Mouse (Mus musculus) right cerebral cortex, postnatal 25 days (tissue): ENCODE measurements at regions not wholly inside any gene's neighbourhood (a gene's known extent, or its start where the extent isn't known, plus 50 kb on each side); places are given as distances from the start of the nearest gene placed in this dataset.

ENCODE experiments used
- DNase-seq: peaks from one replicate; pipeline ENCODE4 v3.0.0; 2022

DNA sequence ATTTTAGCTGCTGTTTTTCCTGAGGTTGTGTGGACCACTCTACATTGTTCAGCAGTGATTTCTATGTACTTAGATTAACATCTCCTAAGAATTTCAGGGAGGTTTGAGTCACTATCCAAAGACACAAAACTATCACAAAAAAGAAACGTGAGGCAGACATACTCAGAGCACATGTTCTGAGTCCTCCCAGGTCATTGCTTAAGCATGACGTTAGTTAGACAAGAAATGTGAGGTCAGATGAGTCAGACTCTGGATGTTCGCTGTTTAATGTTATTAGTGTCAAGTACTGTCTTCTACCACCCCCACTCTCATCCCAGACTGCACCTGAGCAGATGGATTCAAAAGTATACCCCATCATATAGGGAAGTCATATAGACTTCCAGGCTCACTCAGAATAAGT is 475.0 kb downstream of the Etnk1 start:
- DNase-seq, result no peak

- no peak for DNase-seq
These were observed 479.0 kb downstream of the Etnk1 start for GRCm38 (mm10) chr6:143645989-143646388.

- no peak for DNase-seq
These were observed 481.5 kb downstream of the Etnk1 start for GRCm38 (mm10) chr6:143648501-143648900.

DNA sequence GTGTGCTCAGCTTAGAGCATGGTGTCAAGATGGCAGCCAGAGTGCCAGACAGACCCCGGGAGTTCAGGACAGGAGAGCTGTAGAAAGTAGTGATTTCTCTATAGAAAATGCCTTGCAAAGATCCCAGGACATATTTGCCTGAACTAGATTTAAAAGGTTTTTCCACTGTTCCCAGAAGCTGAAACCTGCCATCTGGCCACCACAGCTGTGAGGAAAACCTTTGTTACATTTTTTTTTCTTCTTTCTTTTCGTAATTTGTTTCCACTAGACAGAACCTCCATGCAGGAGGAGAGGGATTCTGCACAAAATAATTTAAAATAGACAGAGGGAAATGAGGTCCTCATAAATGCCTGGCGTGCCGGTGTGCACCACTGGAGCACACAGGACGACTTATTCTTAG is 489.6 kb downstream of the Etnk1 start:
- DNase-seq, result peak; percentile 20

DNA sequence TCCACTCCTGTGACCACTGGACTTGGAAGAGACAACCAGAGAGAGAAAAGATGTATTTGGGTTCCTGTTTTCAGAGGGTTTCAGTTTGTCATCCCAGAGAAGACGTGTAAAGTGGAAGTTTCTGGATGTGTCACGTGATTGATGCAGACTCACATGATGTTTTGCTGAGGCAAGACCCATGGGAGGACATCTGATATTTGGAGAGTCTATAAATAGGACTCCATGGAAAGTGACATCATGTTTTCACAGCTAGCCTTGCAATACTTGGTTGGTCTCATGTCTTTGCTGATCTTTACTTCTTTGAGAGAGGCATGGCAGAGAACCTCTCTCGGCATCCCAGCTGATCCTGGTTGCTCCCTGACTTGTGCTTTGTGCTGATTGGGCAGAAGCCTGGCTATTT is 493.8 kb downstream of the Etnk1 start:
- no peak for DNase-seq

DNA sequence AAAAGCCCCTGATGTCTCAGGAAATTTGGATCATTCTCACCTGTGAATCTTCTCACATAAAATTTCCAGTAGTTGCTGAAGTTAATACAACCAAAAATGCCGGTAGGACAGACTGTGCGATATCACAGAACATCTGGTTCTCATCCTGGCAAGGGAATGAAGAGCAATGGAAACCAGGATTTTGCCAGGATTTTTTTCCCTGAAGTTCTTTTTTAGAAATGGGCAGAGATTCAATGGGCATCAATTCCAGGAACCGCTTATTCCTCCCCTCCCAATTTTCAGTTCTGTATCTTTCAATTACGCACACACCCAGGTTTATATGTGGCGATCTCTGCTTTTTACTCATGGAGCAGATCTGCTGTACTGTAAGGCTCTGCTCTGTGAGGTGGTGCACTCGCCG is 496.3 kb downstream of the Etnk1 start:
- DNase-seq, result peak; percentile 14

GRCm38 (mm10) chr6:143665374-143665773 is 498.4 kb downstream of the Etnk1 start:
- peak; percentile 25 for DNase-seq

- DNase-seq, result no peak
These were observed 501.5 kb downstream of the Etnk1 start for GRCm38 (mm10) chr6:143668551-143668950.

- no peak for DNase-seq
These were observed 502.6 kb downstream of the Etnk1 start for GRCm38 (mm10) chr6:143669446-143670130.

DNA sequence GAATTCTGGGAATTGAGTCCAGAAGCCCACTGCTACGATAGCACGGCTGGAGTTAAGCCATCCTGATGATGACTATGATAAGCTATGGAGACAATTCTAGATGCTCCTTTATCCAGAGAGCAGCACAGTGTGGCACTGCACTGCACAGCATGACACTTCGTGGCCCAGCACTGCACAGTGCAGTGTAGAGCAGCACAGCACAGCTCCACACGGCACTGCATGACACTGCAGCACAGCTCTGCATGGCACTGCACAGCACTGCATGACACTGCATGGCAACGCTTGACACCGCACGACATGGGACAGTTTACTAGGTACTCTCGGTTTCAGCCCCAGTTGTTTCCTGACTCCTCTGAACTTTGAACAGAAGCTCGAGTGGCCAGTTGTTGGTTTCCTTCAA is 523.1 kb downstream of the Etnk1 start:
- DNase-seq, result no peak

DNA sequence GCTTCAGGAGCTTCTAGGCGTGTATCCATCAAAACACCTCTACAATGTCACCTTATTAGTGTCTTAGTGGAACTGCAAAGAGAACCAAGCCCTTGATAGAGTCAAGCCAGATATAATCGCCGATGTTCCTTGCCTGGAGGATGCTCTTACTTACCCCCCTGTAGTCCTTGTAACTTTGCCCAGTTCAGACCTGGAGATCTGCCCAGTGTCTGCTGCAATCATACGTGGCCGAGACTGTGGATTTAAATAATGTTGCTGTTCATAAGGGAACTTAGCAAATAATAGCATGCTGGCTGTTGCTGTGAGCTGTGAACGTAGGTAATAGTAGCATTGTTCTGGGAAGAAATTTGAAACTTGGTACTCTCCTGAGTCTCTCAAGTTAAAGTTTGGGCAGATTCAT is 523.8 kb downstream of the Etnk1 start:
- DNase-seq, result no peak

- no peak for DNase-seq
These were observed 531.0 kb downstream of the Etnk1 start for GRCm38 (mm10) chr6:143697997-143698396.

DNA sequence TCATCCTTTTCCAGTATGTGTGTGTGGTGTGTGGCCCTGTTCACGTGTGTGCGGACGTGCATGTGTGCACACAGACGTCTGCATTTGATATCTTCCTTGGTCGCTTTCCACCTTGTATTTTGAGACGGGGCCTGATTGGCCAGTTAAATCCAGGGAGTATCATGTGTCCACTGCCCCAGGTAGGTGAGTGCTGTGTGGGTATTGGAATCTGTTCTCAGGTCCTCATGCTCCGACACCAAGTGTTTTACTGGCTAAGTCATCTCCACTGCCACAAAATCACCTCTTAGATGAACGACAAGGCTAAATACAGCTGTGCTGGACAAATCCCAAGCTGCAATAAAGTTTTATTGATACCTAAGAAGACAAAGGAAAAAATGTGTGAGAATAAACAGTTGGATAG is 537.0 kb downstream of the Etnk1 start:
- no peak for DNase-seq

DNA sequence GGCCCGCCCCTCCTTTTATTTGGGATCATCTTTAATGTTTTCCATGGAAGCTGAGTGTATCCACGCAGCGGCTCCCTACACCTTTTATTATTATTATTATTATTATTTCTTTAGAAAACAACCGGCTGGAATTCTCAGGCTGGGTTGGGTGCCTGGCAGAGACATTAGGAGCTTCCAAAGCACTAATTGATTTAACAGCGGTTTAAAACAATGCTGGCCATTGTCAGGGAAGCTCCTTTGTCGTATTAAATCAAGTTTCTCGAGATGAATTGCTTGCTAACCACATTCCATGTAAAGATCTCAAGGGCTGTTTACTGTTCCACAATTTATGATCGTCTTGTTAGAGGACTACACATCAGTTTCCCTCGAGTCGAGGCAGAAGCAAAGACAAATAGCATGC is 539.4 kb downstream of the Etnk1 start:
- no peak for DNase-seq

DNA sequence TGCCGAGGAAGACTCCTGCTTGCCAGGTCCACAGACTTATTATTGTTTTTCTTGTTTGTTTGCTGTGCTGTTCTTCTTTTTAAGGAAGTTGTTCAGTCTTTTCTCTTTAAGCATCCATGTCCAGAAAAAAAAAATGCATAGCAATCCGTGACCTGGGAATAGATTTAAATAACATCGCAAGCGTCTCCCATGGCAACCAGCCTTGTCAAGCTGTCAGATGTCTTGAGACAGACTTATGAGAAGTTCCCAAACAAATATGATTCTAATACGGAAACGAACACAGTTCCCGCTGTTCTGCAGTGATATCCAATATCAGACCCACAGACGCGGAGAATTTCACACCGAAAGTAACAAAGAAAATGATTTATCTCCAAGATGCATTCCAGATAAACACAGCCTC is 547.4 kb downstream of the Etnk1 start:
- DNase-seq, result no peak

DNA sequence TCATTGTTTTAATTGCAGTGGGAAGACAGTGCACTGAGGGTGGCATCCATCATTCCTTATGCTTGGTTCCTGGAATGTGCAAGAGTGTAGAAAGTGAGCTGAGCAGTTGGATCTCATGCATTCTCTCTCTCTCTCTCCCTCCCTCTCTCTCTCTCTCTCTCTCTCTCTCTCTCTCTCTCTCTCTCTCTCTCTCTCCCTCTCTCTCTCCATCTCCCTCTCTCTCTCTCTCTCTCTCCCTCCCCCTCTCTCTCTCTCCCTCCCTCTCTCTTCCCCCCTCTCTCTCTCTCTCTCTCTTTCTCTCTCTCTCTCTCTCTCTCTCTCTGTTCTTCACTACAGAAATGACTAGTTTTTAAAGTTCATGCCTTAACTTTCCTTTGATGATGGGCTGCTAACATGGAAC is 583.1 kb downstream of the Etnk1 start:
- no peak for DNase-seq

DNA sequence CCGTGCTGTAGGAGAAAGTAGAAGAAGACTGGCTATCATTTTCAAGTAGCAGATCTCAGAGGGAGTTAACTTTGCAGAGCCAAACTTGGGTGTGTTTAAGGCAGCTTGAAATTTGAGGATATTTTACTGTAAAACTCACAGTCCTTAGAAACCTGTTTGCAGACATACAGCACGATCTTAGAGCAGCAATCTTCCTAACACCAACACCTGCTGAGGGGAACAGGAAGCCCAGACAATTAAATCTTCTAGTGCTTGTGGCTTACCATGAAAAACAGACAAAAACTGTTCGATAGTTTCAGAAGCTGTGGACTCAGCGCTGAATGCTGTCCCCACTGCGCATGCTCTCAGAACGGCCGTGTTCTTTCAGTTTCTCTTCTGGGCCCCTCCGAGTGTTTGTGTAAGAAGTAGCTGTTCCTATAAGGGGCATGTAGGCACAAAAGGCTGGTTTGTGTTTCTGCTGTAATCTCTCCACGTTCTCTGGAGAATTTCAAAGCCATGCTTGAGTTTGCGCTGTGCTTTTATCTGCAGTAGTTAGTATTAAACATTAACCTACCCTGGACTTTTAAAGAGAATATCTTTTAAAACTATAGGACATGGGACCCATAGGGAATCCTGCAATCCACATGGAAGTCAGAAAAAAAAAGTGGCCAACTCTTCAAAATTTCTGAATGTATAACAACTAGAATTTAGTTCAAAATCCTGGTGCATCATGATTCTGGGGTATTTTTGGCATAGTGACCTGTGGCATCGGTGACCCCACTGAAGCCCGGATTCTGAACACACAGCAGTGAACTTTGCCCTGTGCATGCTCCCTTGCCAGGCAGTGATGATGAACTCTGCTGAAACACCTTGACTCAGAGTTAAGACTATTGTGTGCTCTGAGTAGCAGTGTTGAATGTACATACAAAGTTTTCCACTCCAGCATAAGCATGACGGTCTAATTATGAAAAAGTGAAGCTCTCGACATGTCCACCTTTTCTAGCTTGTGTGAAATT is 584.4 kb downstream of the Etnk1 start:
- DNase-seq, result no peak

GRCm38 (mm10) chr6:143757462-143757861 is 590.4 kb downstream of the Etnk1 start:
- DNase-seq, result no peak

GRCm38 (mm10) chr6:143768115-143768514 is 601.1 kb downstream of the Etnk1 start:
- no peak for DNase-seq
